Mouse (Mus musculus) spleen, adult 12 weeks (tissue): ENCODE data around the gene Epo.

Experiments used
- DNase-seq: peaks from one replicate; pipeline ENCODE4 v3.0.0; 2022; ENCODE audit warnings: low spot score

Epo gene

GRCm38 (mm10) chr5:137533117-137533827, at the start of gene Epo, which contains the start of gene Gnb2:
Gene Epo, minus strand, starts transcription at chr5:137533242.
Gene Gnb2, minus strand, starts transcription at chr5:137533510.
- DNase-seq = peak; percentile 98

GRCm38 (mm10) chr5:137582702-137583101, 49.7 kb upstream of the Epo start:
- no peak for DNase-seq

- DNase-seq = no peak
Measured at GRCm38 (mm10) chr5:137580246-137580645, 47.2 kb upstream of the Epo start.

GRCm38 (mm10) chr5:137574470-137574901, 41.4 kb upstream of the Epo start:
- no peak for DNase-seq

GRCm38 (mm10) chr5:137570691-137571586, 37.9 kb upstream of the Epo start:
- DNase-seq = peak; percentile 46

GRCm38 (mm10) chr5:137570181-137570580, 37.1 kb upstream of the Epo start:
- no peak for DNase-seq

GRCm38 (mm10) chr5:137569665-137570064, 36.6 kb upstream of the Epo start, which contains the start of gene Tfr2:
Gene Tfr2, plus strand, starts transcription at chr5:137569840.
- peak; percentile 87 for DNase-seq

GRCm38 (mm10) chr5:137569031-137569430, 36.0 kb upstream of the Epo start:
- DNase-seq = no peak

GRCm38 (mm10) chr5:137568223-137568798, 35.3 kb upstream of the Epo start:
- DNase-seq = no peak

GRCm38 (mm10) chr5:137566416-137566815, 33.4 kb upstream of the Epo start:
- no peak for DNase-seq

GRCm38 (mm10) chr5:137565744-137566143, 32.7 kb upstream of the Epo start:
- DNase-seq = no peak

- no peak for DNase-seq
Measured at GRCm38 (mm10) chr5:137562965-137563364, 29.9 kb upstream of the Epo start.

GRCm38 (mm10) chr5:137561556-137561955, 28.5 kb upstream of the Epo start:
- DNase-seq = no peak

GRCm38 (mm10) chr5:137553898-137554297, 20.9 kb upstream of the Epo start:
- no peak for DNase-seq

- peak; percentile 46 for DNase-seq
Measured at GRCm38 (mm10) chr5:137553411-137553837, 20.4 kb upstream of the Epo start, which contains the start of gene Actl6b. Gene Actl6b, plus strand, starts transcription at chr5:137553517.

GRCm38 (mm10) chr5:137553000-137553399, 20.0 kb upstream of the Epo start:
- no peak for DNase-seq

GRCm38 (mm10) chr5:137551119-137551518, 18.1 kb upstream of the Epo start:
- no peak for DNase-seq

- no peak for DNase-seq
Measured at GRCm38 (mm10) chr5:137549840-137550239, 16.8 kb upstream of the Epo start.

GRCm38 (mm10) chr5:137545596-137545995, 12.6 kb upstream of the Epo start:
- no peak for DNase-seq

- no peak for DNase-seq
Measured at GRCm38 (mm10) chr5:137544926-137545325, 11.9 kb upstream of the Epo start.

- DNase-seq = no peak
Measured at GRCm38 (mm10) chr5:137541768-137542540, 8.9 kb upstream of the Epo start.

GRCm38 (mm10) chr5:137540991-137541390, 7.9 kb upstream of the Epo start:
- no peak for DNase-seq
